Mouse (Mus musculus) A20 (cell line): ENCODE results near the gene Fam193b.
A peak's percentile ranks its signal among the peaks of the same experiment; 100 is the strongest.
"Not testable (repeated sequence)": the region's sequence is repeated elsewhere in the genome, so short reads cannot be mapped to it uniquely, and the experiment has no call there.

Experiments
- DNase-seq: peaks from one replicate; pipeline ENCODE4 v3.0.0-alpha.2; 2011; ENCODE audit warnings: low read depth, low spot score

The Fam193b gene

GRCm38 (mm10) chr13:55571027-55571751, at the start of gene Fam193b:
TSS of gene Fam193b (minus strand) at chr13:55571120.
- DNase-seq, result peak; percentile 93

GRCm38 (mm10) chr13:55620275-55620674, 49.4 kb upstream of the Fam193b start:
- no peak for DNase-seq

GRCm38 (mm10) chr13:55619328-55619727, 48.4 kb upstream of the Fam193b start:
- no peak for DNase-seq

- DNase-seq, result no peak
These were observed 42.6 kb upstream of the Fam193b start for GRCm38 (mm10) chr13:55613471-55613870.

GRCm38 (mm10) chr13:55611996-55612395, 41.1 kb upstream of the Fam193b start:
- no peak for DNase-seq

GRCm38 (mm10) chr13:55607624-55608006, 36.7 kb upstream of the Fam193b start:
- no peak for DNase-seq

- DNase-seq, result no peak
These were observed 36.1 kb upstream of the Fam193b start for GRCm38 (mm10) chr13:55606899-55607623.

- no peak for DNase-seq
These were observed 33.7 kb upstream of the Fam193b start for GRCm38 (mm10) chr13:55604606-55605005.

- peak; percentile 67 for DNase-seq
These were observed 30.7 kb upstream of the Fam193b start for GRCm38 (mm10) chr13:55601611-55602010.

GRCm38 (mm10) chr13:55600657-55601056, 29.7 kb upstream of the Fam193b start:
- peak; percentile 55 for DNase-seq

- peak; percentile 86 for DNase-seq
These were observed 28.9 kb upstream of the Fam193b start, which contains the start of gene B4galt7 for GRCm38 (mm10) chr13:55599566-55600540. TSS of gene B4galt7 (plus strand) at chr13:55599896.

GRCm38 (mm10) chr13:55596802-55597201, 25.9 kb upstream of the Fam193b start:
- no peak for DNase-seq

- DNase-seq, result no peak
These were observed 24.5 kb upstream of the Fam193b start for GRCm38 (mm10) chr13:55595375-55595774.

- DNase-seq, result no peak
These were observed 22.4 kb upstream of the Fam193b start for GRCm38 (mm10) chr13:55593254-55593747.

- DNase-seq, result peak; percentile 97
These were observed 21.8 kb upstream of the Fam193b start for GRCm38 (mm10) chr13:55592512-55593253.

- no peak for DNase-seq
These were observed 21.1 kb upstream of the Fam193b start for GRCm38 (mm10) chr13:55591961-55592490.

- no peak for DNase-seq
These were observed 7.2 kb upstream of the Fam193b start for GRCm38 (mm10) chr13:55578086-55578485.

- not testable (repeated sequence) for DNase-seq
These were observed 6.0 kb upstream of the Fam193b start for GRCm38 (mm10) chr13:55576872-55577271.

GRCm38 (mm10) chr13:55575932-55576331, 5.0 kb upstream of the Fam193b start:
- DNase-seq, result peak; percentile 34

- DNase-seq, result no peak
These were observed 3.4 kb upstream of the Fam193b start for GRCm38 (mm10) chr13:55574321-55574720.

GRCm38 (mm10) chr13:55573432-55573831, 2.5 kb upstream of the Fam193b start, which contains the start of gene Tmed9:
TSS of gene Tmed9 (plus strand) at chr13:55573732.
- no peak for DNase-seq
